Comparison of ENCODE assay signal across 7 mouse cellular contexts in the genomic region with DNA sequence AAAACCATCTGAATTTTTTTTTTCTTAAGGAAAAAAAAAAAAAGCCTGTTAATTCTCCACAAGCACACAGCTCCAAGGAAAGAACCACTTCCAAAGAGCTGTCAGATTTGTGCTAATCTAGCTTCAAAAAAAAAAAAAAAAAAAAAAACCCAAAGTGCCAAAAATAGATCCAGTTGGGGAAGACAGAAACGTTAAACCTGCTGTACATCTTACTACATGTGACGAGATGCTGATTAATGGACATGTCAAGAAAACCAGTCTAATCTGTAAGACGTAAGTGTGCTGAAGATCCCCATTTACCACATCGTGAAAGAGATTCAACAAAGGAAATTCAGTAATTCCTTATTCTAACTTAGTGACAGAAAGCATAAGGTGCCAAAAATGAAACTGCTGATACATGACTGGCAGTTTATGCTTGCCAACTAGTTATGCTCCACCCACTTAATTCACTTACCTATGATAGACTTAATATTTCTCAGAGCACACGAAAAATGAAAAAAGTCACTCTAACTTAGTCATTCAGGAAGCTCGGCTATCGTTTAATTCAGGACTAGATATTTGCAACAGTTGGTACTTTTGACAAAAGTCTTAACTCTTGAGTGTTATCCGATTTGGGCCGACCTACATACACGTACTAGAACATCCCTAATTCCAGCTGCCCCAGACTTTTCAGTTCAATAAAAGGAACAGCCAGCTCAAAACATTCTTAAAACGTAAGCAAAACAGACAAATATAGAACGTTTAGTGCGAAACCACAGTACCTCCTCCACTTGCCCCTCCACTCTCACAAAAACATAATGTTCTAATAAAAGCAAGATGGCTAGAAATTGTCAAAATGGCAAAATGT. TPM values are rescaled to one million over a fixed set of nuclear protein-coding genes. Genes with fewer than 3 reads are reported as not detected.
DNase-seq lines count a peak whose midpoint lies in the region; ATAC-seq lines count a peak whose summit lies in the region.

No protein-coding gene starts in this region.

- H3K27ac ChIP-seq in embryonic facial prominence, embryonic 14.5 days (replicated peaks; ENCODE audit: low read depth, low read length) = peak overlapping the region; percentile 98
- H3K27ac ChIP-seq in hindbrain, embryonic 16.5 days (ENCODE audit: low read depth, low read length) = no peak overlapping the region
- no peak overlapping the region for H3K27ac ChIP-seq in midbrain, embryonic 13.5 days

- 4% methylated on average over 13 of the region's 13 CpGs for WGBS in embryonic facial prominence, embryonic 14.5 days
- WGBS in hindbrain, embryonic 16.5 days = 8% methylated on average over 13 of the region's 13 CpGs
- WGBS in midbrain, embryonic 13.5 days = 10% methylated on average over 13 of the region's 13 CpGs

- no peak for ATAC-seq in embryonic facial prominence, embryonic 14.5 days (ENCODE audit: low read depth)
- ATAC-seq in hindbrain, embryonic 16.5 days = no peak
- no peak for ATAC-seq in midbrain, embryonic 13.5 days

- DNase-seq in 3134 (ENCODE audit: extremely low read depth, insufficient read length, low spot score) = peak; percentile 25
- peak; percentile 17 for DNase-seq in B cell, adult 2 months
- peak; percentile 24 for DNase-seq in embryonic facial prominence, embryonic 14.5 days (ENCODE audit: low spot score)
- no peak for DNase-seq in right cerebral cortex, postnatal 10 days (ENCODE audit: low spot score in 2 of 2)
- no peak for DNase-seq in thymus, postnatal 36 days

- no peaks in the 10 kb centered on the region for H3K9me3 ChIP-seq in embryonic facial prominence, embryonic 14.5 days (ENCODE audit: control insufficient read depth, low read length)
- no peaks in the 10 kb centered on the region for H3K9me3 ChIP-seq in hindbrain, embryonic 16.5 days (ENCODE audit: control insufficient read depth, low read length)
- no peaks in the 10 kb centered on the region for H3K9me3 ChIP-seq in midbrain, embryonic 13.5 days

- H3K4me2 ChIP-seq in embryonic facial prominence, embryonic 14.5 days (ENCODE audit: low read depth, low read length) = peak overlapping the region; percentile 79
- peak overlapping the region; percentile 89 for H3K4me2 ChIP-seq in hindbrain, embryonic 16.5 days (ENCODE audit: low read length)
- H3K4me2 ChIP-seq in midbrain, embryonic 13.5 days (replicated peaks) = peak overlapping the region; percentile 87

- peaks cover 26% of the 10 kb centered on the region for H3K36me3 ChIP-seq in embryonic facial prominence, embryonic 14.5 days (ENCODE audit: control insufficient read depth, insufficient read depth, low read length)
- no peaks in the 10 kb centered on the region for H3K36me3 ChIP-seq in hindbrain, embryonic 16.5 days (ENCODE audit: control insufficient read depth, insufficient read depth, low read length)
- H3K36me3 ChIP-seq in midbrain, embryonic 13.5 days = peaks cover 8% of the 10 kb centered on the region

- H3K4me1 ChIP-seq in embryonic facial prominence, embryonic 14.5 days (ENCODE audit: control insufficient read depth, insufficient read depth, low read length) = peaks cover 19% of the 10 kb centered on the region
- H3K4me1 ChIP-seq in hindbrain, embryonic 16.5 days (ENCODE audit: control insufficient read depth, insufficient read depth, low read depth, low read length) = peaks cover 30% of the 10 kb centered on the region
- H3K4me1 ChIP-seq in midbrain, embryonic 13.5 days (replicated peaks) = peaks cover 47% of the 10 kb centered on the region

- peak overlapping the region; percentile 96 for H3K9ac ChIP-seq in embryonic facial prominence, embryonic 14.5 days (ENCODE audit: low read depth, low read length)
- H3K9ac ChIP-seq in hindbrain, embryonic 16.5 days (ENCODE audit: low read depth, low read length) = peak overlapping the region; percentile 97
- peak overlapping the region; percentile 88 for H3K9ac ChIP-seq in midbrain, embryonic 13.5 days (replicated peaks)

- H3K4me3 ChIP-seq in embryonic facial prominence, embryonic 14.5 days (ENCODE audit: low read depth, low read length) = peak overlapping the region; percentile 92
- peak overlapping the region; percentile 69 for H3K4me3 ChIP-seq in hindbrain, embryonic 16.5 days (ENCODE audit: low read length)
- H3K4me3 ChIP-seq in midbrain, embryonic 13.5 days (replicated peaks) = peak overlapping the region; percentile 97

- no peaks in the 10 kb centered on the region for H3K27me3 ChIP-seq in embryonic facial prominence, embryonic 14.5 days (replicated peaks; ENCODE audit: control insufficient read depth, insufficient read depth, low read length)
- H3K27me3 ChIP-seq in hindbrain, embryonic 16.5 days (replicated peaks; ENCODE audit: control insufficient read depth, insufficient read depth, low read length) = no peaks in the 10 kb centered on the region
- H3K27me3 ChIP-seq in midbrain, embryonic 13.5 days = no peaks in the 10 kb centered on the region

RNA-seq across cellular contexts. Expression of gene Med13, which starts 1.2 kb away (rescaled TPM):
- 14.1 and 15.6 TPM in 2 replicates for polyA plus RNA-seq in embryonic facial prominence, embryonic 14.5 days (2014; fragmentation: Nextera tagmentation; extraction: Ambion mirVana)
- polyA plus RNA-seq in hindbrain, embryonic 16.5 days (2015; fragmentation: Nextera tagmentation; extraction: Ambion mirVana) = 6.7 and 7.4 TPM in 2 replicates
- polyA plus RNA-seq in midbrain, embryonic 13.5 days (2015; fragmentation: Nextera tagmentation; extraction: Ambion mirVana) = 10.0 and 11.3 TPM in 2 replicates

Comparison
In these comparisons a context has a peak if more than half of its experiments do, and no peak if none do; other contexts are left out.
1. DNase-seq: peak in 3134 (single experiment), B cell, adult 2 months (2 of 2) and embryonic facial prominence, embryonic 14.5 days (single experiment); none in right cerebral cortex, postnatal 10 days (0 of 2) and thymus, postnatal 36 days (0 of 2).
2. Peak in every context shown above with its lines, with median percentiles within 50 percentile points of each other: H3K4me2 ChIP-seq, H3K4me3 ChIP-seq and H3K9ac ChIP-seq.